Mouse (Mus musculus) B cell, adult (primary cell): ENCODE data around the gene Atp6v1g2. TPM values are rescaled to one million over a fixed set of nuclear protein-coding genes. Genes with fewer than 3 reads are reported as not detected.

Source experiments
- total RNA-seq: library from RNA; stranded (reverse); gene quantifications from 4 replicates; pipeline ENCODE4 v1.2.4, GENCODE M21; 2023; ENCODE audit not compliant: inconsistent age

Gene Atp6v1g2
- 1.6 to 2.5 TPM (median 2.1 TPM) in 4 replicates for total RNA-seq

DNA sequence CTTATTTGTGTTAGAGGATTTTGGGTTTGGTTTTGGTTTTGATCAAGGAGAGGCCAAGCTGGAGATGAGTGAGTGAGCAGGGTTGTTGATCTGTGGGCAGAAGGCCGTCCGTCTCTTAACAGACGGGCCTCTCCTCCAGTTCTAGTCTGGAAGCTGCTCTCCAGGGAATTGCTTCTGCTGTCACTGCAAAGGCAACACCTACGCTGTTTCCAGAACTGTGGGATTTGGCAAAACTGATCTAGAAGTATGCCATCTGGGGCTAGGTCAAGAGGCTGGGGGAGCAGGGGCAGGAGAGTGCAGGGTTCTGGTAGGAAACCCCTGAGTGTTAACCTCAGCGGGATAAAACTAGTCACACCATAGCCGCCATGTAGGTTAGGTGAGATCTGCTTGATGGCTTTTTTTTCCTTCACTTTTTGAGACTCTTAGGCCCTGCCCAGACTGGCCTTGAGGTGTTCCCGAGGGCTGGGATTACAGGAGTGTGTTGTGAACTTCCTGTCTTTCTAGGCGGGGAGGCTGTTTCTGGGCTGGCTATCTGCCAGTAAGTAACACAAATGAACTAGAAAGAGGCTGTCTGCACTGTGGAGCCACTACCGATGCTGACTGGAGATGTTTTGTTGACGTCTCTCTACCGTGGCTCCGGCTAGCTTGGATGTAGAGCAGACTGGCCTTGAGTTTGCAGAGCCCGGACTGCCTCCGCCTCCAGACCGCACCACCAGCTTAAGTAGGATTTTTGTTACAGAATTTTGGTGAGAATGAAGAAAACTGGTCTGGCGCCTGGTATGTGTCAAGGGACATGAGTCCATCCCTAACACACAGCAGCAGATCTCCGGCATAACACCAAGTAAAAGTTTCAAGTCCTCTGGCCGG is at the start of gene Atp6v1g2:
Gene Atp6v1g2 (plus strand): TSS at position 547 of the 867 bp plus-strand sequence.

DNA sequence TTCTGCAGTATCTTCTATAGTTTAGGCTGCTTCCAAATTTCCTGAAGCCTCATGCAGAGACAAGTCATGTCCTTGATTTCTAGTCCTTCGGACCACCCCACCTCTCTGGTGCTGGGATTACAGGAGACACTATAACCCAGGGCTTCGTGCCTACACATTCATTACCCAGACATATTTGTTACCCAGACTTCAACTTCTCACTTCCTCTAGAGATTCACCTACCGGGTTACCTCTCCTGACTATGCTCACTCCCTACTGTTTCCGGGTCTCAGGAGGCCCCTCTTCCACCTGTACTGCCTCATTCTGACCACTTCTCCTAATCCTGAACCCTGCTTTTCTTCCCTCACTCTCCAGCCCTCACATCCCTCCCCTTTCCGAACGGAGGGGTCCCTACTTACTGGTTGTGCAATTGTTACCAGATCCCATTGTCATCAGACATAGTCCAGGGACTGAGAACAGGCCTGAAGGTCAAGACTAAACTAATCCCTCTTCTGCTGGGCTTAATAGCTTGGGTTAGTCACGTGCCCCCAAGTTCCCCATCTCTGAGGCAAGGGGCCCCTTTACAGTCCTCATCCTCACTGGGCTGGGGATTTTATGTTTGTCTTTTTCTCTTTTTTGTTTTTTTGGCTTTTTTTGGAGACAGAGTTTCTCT is 45.4 kb upstream of the Atp6v1g2 start, which contains the start of gene Lst1:
Gene Lst1 (minus strand): TSS at position 481 of the 652 bp plus-strand sequence.

DNA sequence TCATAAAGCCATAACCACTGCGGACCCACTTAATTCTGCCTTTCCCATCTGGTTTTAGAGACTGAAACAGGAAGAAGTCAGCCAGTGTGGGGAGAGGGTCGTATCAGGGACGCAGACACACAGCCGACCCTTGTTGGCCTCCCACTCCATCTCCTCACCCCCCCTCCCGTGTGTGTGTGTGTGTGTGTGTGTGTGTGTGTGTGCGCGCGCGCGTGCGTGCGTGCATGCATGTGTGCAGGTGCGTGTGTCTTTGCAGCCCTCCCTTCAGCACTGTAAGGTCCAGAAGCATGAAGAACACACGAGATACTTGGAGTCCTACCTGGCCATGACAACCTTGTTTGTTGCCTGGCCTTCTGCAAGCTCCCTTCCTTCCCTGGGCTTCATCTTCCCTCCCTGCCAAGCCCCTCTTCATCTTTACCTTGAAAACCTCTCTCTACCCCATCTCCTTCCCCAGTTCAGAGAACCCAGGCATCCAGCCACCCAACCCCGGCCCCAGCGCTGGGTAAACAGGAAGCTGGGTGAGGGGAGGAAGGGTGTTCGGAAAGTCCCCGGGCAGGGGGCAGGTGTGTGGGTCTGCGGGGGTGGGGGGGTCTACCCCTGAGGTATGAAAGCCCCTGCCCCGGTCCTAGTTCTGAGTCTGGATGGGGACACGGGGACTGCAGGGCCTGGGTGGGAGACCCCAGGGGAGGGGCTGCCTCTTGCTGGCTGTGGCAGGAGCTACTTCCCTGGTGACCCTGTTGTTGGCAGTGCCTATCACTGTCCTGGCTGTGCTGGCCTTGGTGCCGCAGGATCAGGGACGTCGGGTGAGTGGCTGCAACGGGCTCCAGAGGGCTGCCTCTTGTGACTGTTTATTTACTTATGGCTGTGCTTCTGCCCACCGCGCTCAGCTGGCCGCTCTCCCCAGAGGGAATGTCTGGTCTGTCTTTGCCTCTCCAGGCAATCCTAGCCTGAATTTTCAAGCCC is 39.3 kb upstream of the Atp6v1g2 start, which contains the start of gene Ltb:
Gene Ltb (plus strand): TSS at position 559 of the 963 bp plus-strand sequence.

DNA sequence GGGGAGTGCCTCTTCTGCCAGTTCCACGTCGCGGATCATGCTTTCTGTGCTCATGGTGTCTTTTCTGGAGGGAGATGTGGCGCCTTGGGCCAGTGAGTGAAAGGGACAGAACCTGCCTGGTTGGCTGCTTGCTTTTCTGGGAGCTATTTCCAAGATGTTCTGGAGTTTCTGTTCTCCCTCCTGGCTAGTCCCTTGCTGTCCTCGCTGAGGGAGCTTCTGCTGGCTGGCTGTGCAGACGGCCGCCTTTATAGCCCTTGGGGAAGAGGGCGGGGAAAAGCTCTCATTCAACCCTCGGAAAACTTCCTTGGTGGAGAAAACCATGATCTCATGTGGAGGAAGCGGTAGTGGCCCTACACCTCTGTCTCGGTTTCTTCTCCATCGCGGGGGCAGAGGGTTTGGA is 31.7 kb upstream of the Atp6v1g2 start, which contains the start of gene Tnf:
Gene Tnf (minus strand): TSS at position 221 of the 400 bp plus-strand sequence.

DNA sequence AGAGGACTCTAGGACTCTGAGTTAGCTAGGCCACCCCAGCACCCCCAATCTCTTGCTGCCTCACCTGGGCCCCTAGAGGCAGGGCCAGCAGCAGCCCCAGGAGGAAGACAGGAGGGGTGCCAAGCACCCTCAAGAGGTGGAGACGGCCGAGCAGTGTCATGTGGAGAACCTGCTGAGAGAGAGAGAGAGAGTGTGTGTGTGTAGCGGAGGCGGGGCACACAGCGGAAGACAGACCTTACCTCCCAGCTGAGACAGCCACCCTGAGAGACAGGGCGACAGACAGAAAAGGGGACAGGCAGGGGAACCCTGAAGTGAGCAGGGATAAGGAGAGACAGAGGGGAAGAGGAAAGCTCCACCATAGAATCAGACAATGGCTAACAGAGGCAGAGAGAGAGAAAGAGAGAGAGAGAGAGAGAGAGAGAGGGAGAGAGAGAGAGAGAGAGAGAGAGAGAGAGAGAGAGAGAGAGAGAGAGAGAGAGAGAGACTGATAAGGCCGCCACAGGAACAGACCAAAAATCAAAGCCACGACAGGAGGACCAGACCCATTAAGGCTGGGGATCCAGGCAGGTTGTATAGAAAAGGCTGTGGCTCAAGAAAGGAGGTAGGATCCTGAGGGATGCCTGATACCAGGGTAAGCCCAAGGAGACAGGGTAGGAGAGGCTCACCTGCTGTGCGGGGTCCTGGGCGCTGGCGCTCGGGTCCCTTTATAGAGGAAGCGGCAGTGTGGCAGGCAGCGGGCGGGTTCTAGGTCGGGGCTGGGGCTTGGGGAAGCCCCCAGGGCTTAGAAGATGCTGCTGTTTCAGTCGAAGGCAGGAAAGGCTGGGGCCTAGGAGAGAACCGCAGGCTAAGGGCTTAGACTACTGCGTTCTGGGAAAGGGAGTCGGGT is 28.7 kb upstream of the Atp6v1g2 start, which contains the start of gene Lta:
Gene Lta (minus strand): TSS at position 858 of the 886 bp plus-strand sequence.

DNA sequence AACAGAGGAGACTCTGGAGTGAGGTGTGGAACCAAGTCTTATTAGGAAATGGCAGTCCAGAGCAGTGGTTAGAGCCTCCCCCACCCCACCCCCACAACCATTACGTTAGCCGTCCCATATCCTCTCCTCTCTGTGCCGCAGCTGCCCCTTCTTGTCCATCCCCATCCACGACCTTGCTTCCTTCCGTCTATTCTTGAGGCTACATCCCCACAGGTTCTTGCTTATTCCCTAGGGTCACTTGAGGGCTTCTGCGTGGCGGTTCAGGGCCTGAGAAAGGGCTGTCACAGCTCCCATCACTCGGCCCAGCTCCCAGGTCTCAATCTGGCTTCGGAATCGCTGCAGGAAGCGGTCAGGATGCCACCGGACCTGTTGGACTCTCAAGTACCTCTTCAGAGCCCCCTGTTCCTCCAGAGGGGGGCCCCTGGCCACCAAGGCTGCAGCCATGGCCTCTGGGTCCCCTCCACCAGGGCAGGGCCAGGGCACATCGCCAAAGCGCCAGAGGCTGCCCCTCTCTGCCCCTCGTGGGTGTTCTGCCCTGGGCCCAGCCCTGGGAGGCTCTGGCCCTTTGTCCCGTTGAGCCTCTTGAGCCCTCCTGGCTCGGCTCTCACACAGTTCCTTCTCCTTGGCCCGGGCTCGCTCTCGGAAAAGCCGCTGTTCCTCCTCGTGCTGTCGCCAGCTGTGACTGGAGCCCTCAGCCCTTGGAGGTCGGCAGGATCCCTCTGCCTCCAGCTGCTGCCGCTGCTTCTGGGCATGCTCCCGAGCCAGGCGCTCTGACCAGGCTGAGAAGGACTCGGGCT is 13.1 kb upstream of the Atp6v1g2 start, which contains the start of gene Gm16181:
Gene Gm16181 (plus strand): TSS at position 679 of the 797 bp plus-strand sequence.

DNA sequence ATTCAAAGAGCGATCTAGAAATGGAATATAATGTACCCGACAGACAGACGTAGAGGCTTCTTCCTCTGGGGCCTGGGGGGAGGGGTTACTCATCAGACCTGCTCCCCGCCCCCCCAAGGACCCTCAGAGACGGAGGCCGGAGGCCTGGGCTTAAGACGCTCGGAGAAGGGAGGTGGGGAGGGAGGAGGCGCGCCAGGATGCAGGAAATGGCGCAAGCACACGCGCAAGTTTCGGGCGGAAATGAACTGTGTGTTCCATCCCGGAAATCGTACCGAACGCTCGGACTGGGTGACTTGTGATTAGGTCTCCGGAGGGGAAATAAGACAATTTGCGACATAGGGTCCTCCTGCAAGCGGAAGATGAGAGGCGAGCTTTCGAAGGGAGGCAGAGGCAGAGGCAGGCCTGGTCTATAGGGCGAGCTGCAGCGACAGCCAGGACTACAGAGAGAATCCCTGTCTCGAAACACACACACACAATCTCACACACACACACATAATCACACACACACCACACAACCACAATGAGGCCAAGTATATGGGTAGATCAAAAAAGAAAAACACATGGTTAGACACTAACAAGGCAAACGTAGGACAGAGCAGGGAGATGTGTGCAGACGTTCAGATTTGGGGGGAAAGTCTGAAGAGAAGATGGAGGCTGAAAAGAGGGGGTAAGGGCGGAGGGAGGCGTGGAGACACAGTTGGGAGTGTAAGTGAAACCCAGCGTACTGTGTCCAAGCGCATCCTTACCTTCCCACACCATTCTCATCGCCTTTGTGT is 2.3 kb downstream of the Atp6v1g2 start, which contains the start of gene Nfkbil1:
Gene Nfkbil1 (minus strand): TSS at position 179 of the 776 bp plus-strand sequence.

DNA sequence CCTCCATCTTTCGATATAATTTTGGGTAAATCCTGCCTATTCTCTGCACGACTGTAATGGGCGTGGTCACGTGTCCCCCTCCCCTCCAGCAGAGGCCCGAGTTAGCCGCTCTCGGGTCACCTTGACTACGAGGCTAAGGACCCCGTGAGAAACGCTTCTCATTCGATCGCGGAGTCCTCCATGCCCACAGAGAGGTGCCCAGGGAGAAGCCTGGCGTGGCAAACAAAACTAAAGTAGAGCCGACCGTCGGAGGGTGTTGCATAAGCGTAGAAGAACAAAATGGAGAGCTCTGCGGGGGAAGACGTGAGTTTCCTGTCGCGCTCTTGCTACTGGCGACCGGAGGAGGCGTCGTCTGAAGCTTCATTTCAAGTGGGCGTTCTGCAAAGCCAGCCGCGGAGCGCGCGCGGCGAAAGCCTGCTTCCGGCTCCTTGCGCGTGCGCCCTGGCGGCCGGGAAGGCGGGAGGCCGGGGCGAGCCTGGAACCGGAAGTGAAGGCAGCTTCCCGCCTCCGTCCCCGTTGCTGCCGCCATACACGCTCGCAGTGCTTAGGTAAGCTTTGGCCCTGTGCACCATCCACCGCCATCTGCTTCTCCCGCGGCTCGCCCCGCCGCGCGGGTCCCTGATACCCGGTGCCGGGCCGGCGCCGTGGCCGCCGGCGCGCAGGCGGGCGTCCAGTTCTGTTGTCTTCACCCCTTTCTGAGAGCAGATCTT is 8.0 kb downstream of the Atp6v1g2 start, which contains the start of gene Ddx39b:
Gene Ddx39b (plus strand): TSS at position 442 of the 710 bp plus-strand sequence.

DNA sequence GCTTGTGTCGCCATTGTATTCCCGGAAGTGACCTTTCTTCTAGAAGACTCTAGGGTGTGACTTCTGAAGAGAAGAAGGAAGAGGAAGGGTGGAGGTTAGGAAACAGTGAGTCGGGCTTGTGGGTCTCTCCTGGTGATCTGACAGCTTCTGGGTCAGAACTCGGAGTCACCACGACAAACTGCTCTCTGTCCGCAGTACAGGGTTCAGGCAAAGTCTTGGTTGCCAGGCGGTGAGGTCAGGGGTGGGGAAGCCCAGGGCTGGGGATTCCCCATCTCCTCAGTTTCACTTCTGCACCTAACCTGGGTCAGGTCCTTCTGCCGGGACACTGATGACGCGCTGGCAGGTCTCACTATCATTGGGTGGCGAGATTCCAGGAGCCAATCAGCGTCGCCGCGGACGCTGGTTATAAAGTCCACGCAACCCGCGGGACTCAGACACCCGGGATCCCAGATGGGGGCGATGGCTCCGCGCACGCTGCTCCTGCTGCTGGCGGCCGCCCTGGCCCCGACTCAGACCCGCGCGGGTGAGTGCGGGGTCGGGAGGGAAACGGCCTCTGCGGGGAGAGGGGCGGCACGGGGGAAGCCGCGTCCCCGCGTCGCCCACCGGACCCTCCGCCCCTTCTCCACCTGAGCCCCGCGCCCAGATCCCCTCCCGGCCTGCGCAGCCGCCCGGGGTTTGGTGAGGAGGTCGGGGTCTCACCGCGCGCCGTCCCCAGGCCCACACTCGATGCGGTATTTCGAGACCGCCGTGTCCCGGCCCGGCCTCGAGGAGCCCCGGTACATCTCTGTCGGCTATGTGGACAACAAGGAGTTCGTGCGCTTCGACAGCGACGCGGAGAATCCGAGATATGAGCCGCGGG is 29.4 kb downstream of the Atp6v1g2 start, which contains the start of gene H2-D1:
Gene H2-D1 (plus strand): TSS at position 67 of the 859 bp plus-strand sequence.

Other genes with a start within 250 kb of the Atp6v1g2 start
- gene Vars, start 232.7 kb upstream of the Atp6v1g2 start, total RNA-seq = 269 to 300 TPM (median 290 TPM) in 4 replicates
- gene Vwa7, start 217.1 kb upstream of the Atp6v1g2 start, total RNA-seq = 0.16 to 0.54 TPM (median 0.25 TPM) in 4 replicates
- gene Sapcd1, start 205.6 kb upstream of the Atp6v1g2 start, total RNA-seq = 3.4 to 6.4 TPM (median 4.6 TPM) in 4 replicates
- 6.1 to 10.5 TPM (median 9.2 TPM) in 4 replicates for gene Msh5, start 186.9 kb upstream of the Atp6v1g2 start, total RNA-seq
- 196 to 218 TPM (median 210 TPM) in 4 replicates for gene Clic1, start 183.7 kb upstream of the Atp6v1g2 start, total RNA-seq
- 2.6 to 4.8 TPM (median 4.2 TPM) in 4 replicates for gene Ddah2, start 174.6 kb upstream of the Atp6v1g2 start, total RNA-seq
- not detected in 4 replicates for gene Ly6g6c, start 168.3 kb upstream of the Atp6v1g2 start, total RNA-seq
- gene Mpig6b, start 167.5 kb upstream of the Atp6v1g2 start, total RNA-seq = 0.45 TPM in 1 of 4 replicates, not detected in the others
- not detected in 4 replicates for gene Ly6g6e, start 156.8 kb upstream of the Atp6v1g2 start, total RNA-seq
- gene Ly6g6d, start 155.6 kb upstream of the Atp6v1g2 start, total RNA-seq = not detected in 4 replicates
- gene Ly6g6f, start 148.1 kb upstream of the Atp6v1g2 start, total RNA-seq = not detected in 4 replicates
- gene Abhd16a, start 144.4 kb upstream of the Atp6v1g2 start, total RNA-seq = 76.3 to 80.8 TPM (median 77.2 TPM) in 4 replicates
- not detected in 4 replicates for gene Ly6g5c, start 125.4 kb upstream of the Atp6v1g2 start, total RNA-seq
- gene Ly6g5b, start 118.2 kb upstream of the Atp6v1g2 start, total RNA-seq = 0.93 to 1.6 TPM (median 1.2 TPM) in 4 replicates
- 24.7 to 31.8 TPM (median 30.3 TPM) in 4 replicates for gene Gpank1, start 112.2 kb upstream of the Atp6v1g2 start, total RNA-seq
- 121 to 143 TPM (median 135 TPM) in 4 replicates for gene Csnk2b, start 111.6 kb upstream of the Atp6v1g2 start, total RNA-seq
- 10.6 to 19.4 TPM (median 13.7 TPM) in 4 replicates for gene D17H6S53E, start 107.3 kb upstream of the Atp6v1g2 start, total RNA-seq
- gene Apom, start 101.6 kb upstream of the Atp6v1g2 start, total RNA-seq = 0.51 to 2.8 TPM (median 0.69 TPM) in 3 of 4 replicates, not detected in the other
- 446 to 480 TPM (median 464 TPM) in 4 replicates for gene Bag6, start 98.5 kb upstream of the Atp6v1g2 start, total RNA-seq
- 328 to 347 TPM (median 341 TPM) in 4 replicates for gene Prrc2a, start 68.8 kb upstream of the Atp6v1g2 start, total RNA-seq
- gene Aif1, start 57.6 kb upstream of the Atp6v1g2 start, total RNA-seq = 4.4 to 9.9 TPM (median 8.0 TPM) in 4 replicates
- gene Lst1, start 45.2 kb upstream of the Atp6v1g2 start, total RNA-seq = 38.1 to 43.3 TPM (median 40.2 TPM) in 4 replicates
- gene Ltb, start 39.2 kb upstream of the Atp6v1g2 start, total RNA-seq = 564 to 668 TPM (median 599 TPM) in 4 replicates
- 9.9 to 12.7 TPM (median 11.2 TPM) in 4 replicates for gene Tnf, start 31.7 kb upstream of the Atp6v1g2 start, total RNA-seq
- gene Lta, start 28.3 kb upstream of the Atp6v1g2 start, total RNA-seq = 31.8 to 44.1 TPM (median 36.1 TPM) in 4 replicates
- not detected in 4 replicates for gene Gm16181, start 12.8 kb upstream of the Atp6v1g2 start, total RNA-seq
- gene Nfkbil1, start 2.1 kb downstream of the Atp6v1g2 start, total RNA-seq = 13.3 to 15.9 TPM (median 13.7 TPM) in 4 replicates
- 432 to 470 TPM (median 447 TPM) in 4 replicates for gene Ddx39b, start 8.1 kb downstream of the Atp6v1g2 start, total RNA-seq
- 1,753 to 1,919 TPM (median 1,880 TPM) in 4 replicates for gene H2-D1, start 29.1 kb downstream of the Atp6v1g2 start, total RNA-seq
- gene H2-Q1, start 86.7 kb downstream of the Atp6v1g2 start, total RNA-seq = 11.8 to 16.3 TPM (median 15.1 TPM) in 4 replicates
- gene H2-Q2, start 108.6 kb downstream of the Atp6v1g2 start, total RNA-seq = 6.7 to 12.2 TPM (median 10.3 TPM) in 4 replicates
- 342 to 364 TPM (median 361 TPM) in 4 replicates for gene H2-Q4, start 146.0 kb downstream of the Atp6v1g2 start, total RNA-seq
- 271 to 340 TPM (median 322 TPM) in 4 replicates for gene H2-Q6, start 191.2 kb downstream of the Atp6v1g2 start, total RNA-seq
- 154 to 200 TPM (median 183 TPM) in 4 replicates for gene H2-Q7, start 205.5 kb downstream of the Atp6v1g2 start, total RNA-seq
- gene H2-Q10, start 236.4 kb downstream of the Atp6v1g2 start, total RNA-seq = 55.8 to 66.3 TPM (median 64.4 TPM) in 4 replicates